In the genomic region with DNA sequence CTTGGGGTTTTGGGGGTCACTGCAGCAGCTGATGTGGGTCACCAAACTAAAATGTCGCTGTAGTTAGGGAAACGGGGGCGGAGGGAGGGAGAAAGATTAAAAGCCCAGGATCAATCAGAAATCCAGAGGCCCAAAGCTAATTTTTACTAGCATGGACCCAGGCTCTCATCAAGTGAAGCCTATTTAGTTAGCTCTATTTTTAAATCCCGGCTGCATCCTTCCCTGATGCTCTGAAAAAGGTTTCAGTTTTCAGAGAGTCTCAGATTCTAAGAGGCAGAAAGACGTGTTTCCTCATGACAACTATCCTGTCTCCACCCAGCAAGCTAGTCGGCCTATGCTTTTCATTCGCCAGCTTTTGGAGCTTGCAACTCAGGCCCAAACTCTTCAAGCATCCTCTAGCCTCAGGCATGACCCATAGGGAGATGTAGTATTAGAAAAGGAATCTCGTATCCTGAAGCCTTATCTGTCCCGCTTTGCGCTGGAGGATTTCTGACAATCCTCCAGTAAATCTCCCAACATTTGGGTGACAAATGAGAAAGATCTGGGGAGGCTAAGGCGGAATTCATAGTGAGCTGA, we compare ENCODE assay signal across 20 mouse cellular contexts. TPM values are rescaled to one million over a fixed set of nuclear protein-coding genes. Genes with fewer than 3 reads are reported as not detected.
DNase-seq lines count a peak whose midpoint lies in the region; ATAC-seq lines count a peak whose summit lies in the region.
"Had no signal": no experiment of that assay in that cellular context is flagged by ENCODE, and none has a peak within 500 bp of the region (broad histone marks: within the 10 kb centered on the region; RNA-seq: fewer than 3 reads in every experiment).

No protein-coding gene starts in this region.

- H3K36me3 ChIP-seq in hindbrain, embryonic 10.5 days = no peaks in the 10 kb centered on the region
- H3K36me3 ChIP-seq in hindbrain, embryonic 14.5 days (replicated peaks; ENCODE audit: control insufficient read depth, insufficient read depth) = no peaks in the 10 kb centered on the region
- no peaks in the 10 kb centered on the region for H3K36me3 ChIP-seq in embryonic facial prominence, embryonic 10.5 days (replicated peaks)
- H3K36me3 ChIP-seq: heart, embryonic 12.5 days; neural tube, embryonic 12.5 days had no signal

- no peak overlapping the region for H3K9ac ChIP-seq in hindbrain, embryonic 14.5 days
- H3K9ac ChIP-seq: heart, embryonic 12.5 days; neural tube, embryonic 12.5 days had no signal

- H3K27ac ChIP-seq in hindbrain, embryonic 10.5 days = no peak overlapping the region
- H3K27ac ChIP-seq in hindbrain, embryonic 14.5 days = no peak overlapping the region
- H3K27ac ChIP-seq in embryonic facial prominence, embryonic 10.5 days (replicated peaks) = peak overlapping the region; percentile 66; the same call in 1 of the 2 replicates
- H3K27ac ChIP-seq: neural tube, embryonic 12.5 days; stomach, postnatal 0 days had no signal

- DNase-seq in hindbrain, embryonic 10.5 days (ENCODE audit: low spot score) = peak; percentile 43
- no peak for DNase-seq in hindbrain, embryonic 14.5 days (ENCODE audit: low spot score)
- peak; percentile 49 for DNase-seq in retina, postnatal 1 day
- no peak for DNase-seq in retina, embryonic 14.5 days (ENCODE audit: low spot score)
- DNase-seq in embryonic facial prominence, embryonic 10.5 days (ENCODE audit: low spot score) = peak; percentile 40
- DNase-seq in c-Kit-positive CD71-positive TER-119-positive erythroid progenitor cells, embryonic 14.5 days (ENCODE audit: low spot score) = no peak
- no peak for DNase-seq in left cerebral cortex, adult 11 months (ENCODE audit: low spot score)
- DNase-seq: adrenal gland, adult 8-10 months; cerebellum, adult 11-12 months; cerebellum, postnatal 36 days; gastrocnemius, postnatal 25 days; liver; lung, adult 18-20 months; lung, postnatal 4 days; thymus, postnatal 14 days had no signal

- WGBS in hindbrain, embryonic 10.5 days = 2% methylated on average over 11 of the region's 11 CpGs
- WGBS in hindbrain, embryonic 14.5 days = 1% methylated on average over 11 of the region's 11 CpGs
- 1% methylated on average over 11 of the region's 11 CpGs for WGBS in embryonic facial prominence, embryonic 10.5 days

- no peak overlapping the region for H3K4me2 ChIP-seq in hindbrain, embryonic 14.5 days (replicated peaks)

- H3K4me1 ChIP-seq in hindbrain, embryonic 10.5 days (replicated peaks) = peaks cover 30% of the 10 kb centered on the region
- H3K4me1 ChIP-seq in hindbrain, embryonic 14.5 days (replicated peaks; ENCODE audit: control insufficient read depth, insufficient read depth, low read length) = no peaks in the 10 kb centered on the region
- peaks cover 38% of the 10 kb centered on the region for H3K4me1 ChIP-seq in embryonic facial prominence, embryonic 10.5 days

- peaks cover 100% of the 10 kb centered on the region for H3K27me3 ChIP-seq in hindbrain, embryonic 10.5 days (ENCODE audit: insufficient read depth, poor library complexity, severe bottlenecking)
- peaks cover 94% of the 10 kb centered on the region for H3K27me3 ChIP-seq in hindbrain, embryonic 14.5 days (ENCODE audit: control insufficient read depth, insufficient read depth, low read length)
- peaks cover 100% of the 10 kb centered on the region for H3K27me3 ChIP-seq in embryonic facial prominence, embryonic 10.5 days (replicated peaks; ENCODE audit: low read depth, poor library complexity, severe bottlenecking)

- peak overlapping the region; percentile 43; the same call in 1 of the 2 replicates for H3K4me3 ChIP-seq in hindbrain, embryonic 10.5 days
- H3K4me3 ChIP-seq in hindbrain, embryonic 14.5 days (replicated peaks; ENCODE audit: low read length) = no peak overlapping the region
- peak overlapping the region; percentile 52 for H3K4me3 ChIP-seq in embryonic facial prominence, embryonic 10.5 days
- H3K4me3 ChIP-seq: neural tube, embryonic 12.5 days had no signal

- no peak for ATAC-seq in hindbrain, embryonic 14.5 days (ENCODE audit: low FRiP score)
- ATAC-seq: inflammation-experienced regulatory T-cells, adult 6 months had no signal

- no peaks in the 10 kb centered on the region for H3K9me3 ChIP-seq in hindbrain, embryonic 10.5 days
- no peaks in the 10 kb centered on the region for H3K9me3 ChIP-seq in hindbrain, embryonic 14.5 days (ENCODE audit: control insufficient read depth, low read length)
- H3K9me3 ChIP-seq in embryonic facial prominence, embryonic 10.5 days = no peaks in the 10 kb centered on the region
- H3K9me3 ChIP-seq: heart, embryonic 12.5 days; neural tube, embryonic 12.5 days had no signal

RNA-seq across cellular contexts. Expression of gene 4930447C04Rik, which starts 0.3 kb away (rescaled TPM):
- polyA plus RNA-seq in hindbrain, embryonic 10.5 days (2016; fragmentation: Nextera tagmentation; extraction: Ambion mirVana) = 2.0 and 2.3 TPM in 2 replicates
- polyA plus RNA-seq in hindbrain, embryonic 14.5 days (2014; fragmentation: Nextera tagmentation; extraction: Ambion mirVana) = 5.3 and 6.1 TPM in 2 replicates
- 5.2 and 6.4 TPM in 2 replicates for polyA plus RNA-seq in embryonic facial prominence, embryonic 10.5 days (2016; fragmentation: Nextera tagmentation; extraction: Ambion mirVana)
- polyA plus RNA-seq: inflammation-experienced regulatory T-cells, adult 6 months had no signal

RNA-seq across cellular contexts. Expression of gene Six6, which starts 1.2 kb away (rescaled TPM):
- 0.14 and 0.77 TPM in 2 replicates for polyA plus RNA-seq in hindbrain, embryonic 10.5 days (2016; fragmentation: Nextera tagmentation; extraction: Ambion mirVana)
- polyA plus RNA-seq in hindbrain, embryonic 14.5 days (2014; fragmentation: Nextera tagmentation; extraction: Ambion mirVana) = not detected in 2 replicates
- 6.5 and 8.7 TPM in 2 replicates for polyA plus RNA-seq in embryonic facial prominence, embryonic 10.5 days (2016; fragmentation: Nextera tagmentation; extraction: Ambion mirVana)
- polyA plus RNA-seq: heart, embryonic 12.5 days; inflammation-experienced regulatory T-cells, adult 6 months; kidney, embryonic 14.5 days; neural tube, embryonic 12.5 days; stomach, postnatal 0 days had no signal

Comparison
In these comparisons a context has a peak if more than half of its experiments do, and no peak if none do; other contexts are left out.
1. DNase-seq: peak in hindbrain, embryonic 10.5 days (single experiment), retina, postnatal 1 day (single experiment) and embryonic facial prominence, embryonic 10.5 days (single experiment); none in hindbrain, embryonic 14.5 days (single experiment), retina, embryonic 14.5 days (single experiment), c-Kit-positive CD71-positive TER-119-positive erythroid progenitor cells, embryonic 14.5 days (single experiment) and left cerebral cortex, adult 11 months (single experiment).